Mouse (Mus musculus) heart, embryonic 14.5 days (tissue): ENCODE results near the gene Vamp2. TPM values are rescaled to one million over a fixed set of nuclear protein-coding genes. Genes with fewer than 3 reads are reported as not detected.

Source experiments
- ATAC-seq: fragments of 200-750 bp; cut with Nextera tagmentation; 2 replicates; pipeline ENCODE4 v1.8.0; 2017; ENCODE audit warnings: low read depth, moderate TSS enrichment; ENCODE audit not compliant: insufficient number of reproducible peaks, insufficient read depth, low FRiP score
- H3K27ac ChIP-seq, 2 experiments: fragments of 200-500 bp in 1 of 2; fragments of 300-500 bp in 1 of 2; sonication (generic) in 1 of 2; replicated peaks in 1 of 2; 2 replicates each; pipeline ENCODE4 v1.5.1; 2012 to 2014; ENCODE audit warnings: low read depth in 2 of 2, low read length in 2 of 2, control low read depth in 1 of 2, mild to moderate bottlenecking in 1 of 2, mixed read lengths in 1 of 2; ENCODE audit not compliant: control insufficient read depth in 1 of 2, insufficient read depth in 1 of 2
- H3K27me3 ChIP-seq: fragments of 300-500 bp; sonication (generic); 2 replicates; pipeline ENCODE4 v1.6.1; 2014; ENCODE audit warnings: mild to moderate bottlenecking, low read length, control low read depth; ENCODE audit not compliant: control insufficient read depth, insufficient read depth
- H3K36me3 ChIP-seq: fragments of 300-500 bp; sonication (generic); 2 replicates; pipeline ENCODE4 v1.6.1; 2014; ENCODE audit warnings: mild to moderate bottlenecking, control low read depth, low read length, mixed read lengths; ENCODE audit not compliant: control insufficient read depth, insufficient read depth
- H3K4me1 ChIP-seq, 2 experiments: fragments of 200-500 bp in 1 of 2; fragments of 300-500 bp in 1 of 2; sonication (generic) in 1 of 2; 2 replicates each; pipeline ENCODE4 v1.6.1; 2012 to 2014; ENCODE audit warnings: low read length in 2 of 2, control low read depth in 1 of 2, mixed read lengths in 1 of 2; ENCODE audit not compliant: control insufficient read depth in 2 of 2, insufficient read depth in 2 of 2
- H3K4me2 ChIP-seq: fragments of 300-500 bp; sonication (generic); 2 replicates; pipeline ENCODE4 v1.6.1; 2014; ENCODE audit warnings: mild to moderate bottlenecking, low read length
- H3K4me3 ChIP-seq, 2 experiments: fragments of 200-500 bp in 1 of 2; fragments of 300-500 bp in 1 of 2; sonication (generic) in 1 of 2; 2 replicates each; pipeline ENCODE4 v1.5.1; 2012 to 2014; ENCODE audit warnings: low read length in 2 of 2, mild to moderate bottlenecking in 2 of 2, control low read depth in 1 of 2, low read depth in 1 of 2, moderate library complexity in 1 of 2; ENCODE audit not compliant: control insufficient read depth in 1 of 2, insufficient read depth in 1 of 2
- H3K9ac ChIP-seq: fragments of 300-500 bp; sonication (generic); 2 replicates; pipeline ENCODE4 v1.6.1; 2014; ENCODE audit warnings: mild to moderate bottlenecking, low read length
- H3K9me3 ChIP-seq: fragments of 300-500 bp; sonication (generic); 2 replicates; pipeline ENCODE4 v1.6.1; 2016; ENCODE audit warnings: low read length, control low read depth; ENCODE audit not compliant: control insufficient read depth
- WGBS: fragments of 180-500 bp; shearing (Covaris S2); extraction: QIAGEN DNeasy Blood & Tissue Kit; methylation state at CpG from one replicate; pipeline ENCODE4 v1.1.7; 2014; 5-methylcytosine and 5-hydroxymethylcytosine counted together
- polyA plus RNA-seq: library from polyadenylated mRNA; unstranded; fragments of >200 nt; fragmentation: Nextera tagmentation; extraction: Ambion mirVana; gene quantifications from 2 replicates; pipeline ENCODE4 v1.2.1, GENCODE M21; 2014

Vamp2 gene
- polyA plus RNA-seq, 1 experiment from 2014 or later: 93.9 TPM

DNA sequence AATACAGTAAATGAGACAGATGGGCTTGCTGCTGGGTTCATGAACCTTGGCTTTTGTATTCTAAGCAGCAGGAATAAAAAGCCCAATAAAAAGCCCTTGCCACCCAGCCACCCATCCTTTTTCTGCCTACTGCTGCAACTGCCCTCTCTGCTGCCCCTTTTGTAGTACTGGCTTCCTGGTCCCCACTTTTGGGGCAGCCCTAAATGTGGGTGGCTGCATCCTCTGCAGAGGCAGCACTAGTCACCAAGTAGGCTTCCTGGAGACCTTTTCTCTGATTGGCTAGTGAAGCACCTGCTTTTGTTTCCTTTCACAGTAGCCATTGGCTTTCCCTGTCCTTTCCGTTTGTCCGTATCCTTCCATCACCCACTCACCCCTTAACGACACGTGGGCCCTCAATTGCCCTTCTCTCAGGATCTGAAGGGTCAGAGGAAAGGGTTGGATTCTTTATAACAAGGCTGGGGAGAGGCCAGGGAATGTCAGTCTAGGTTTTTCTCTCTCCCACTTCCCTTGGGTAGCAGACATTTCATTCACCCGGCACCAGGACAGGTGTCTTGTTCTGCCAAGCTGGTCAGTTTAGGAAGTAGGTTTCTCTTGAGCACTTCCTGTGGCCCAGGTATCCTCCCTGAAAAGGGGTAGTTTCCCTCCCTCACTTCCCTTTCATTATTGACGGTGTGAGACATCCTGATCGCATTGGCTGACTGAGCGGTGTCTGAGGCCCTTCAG lies 9.9 kb downstream of the Vamp2 start:
- H3K27me3 ChIP-seq: no peaks in the 10 kb centered on the region
- WGBS: 18% methylated on average over 8 of the region's 8 CpGs
- peak overlapping the region; percentile 53 to 57; a peak in 3 of 4 replicates for H3K4me3 ChIP-seq
- peak overlapping the region; percentile 89 to 99 for H3K27ac ChIP-seq
- no peaks in the 10 kb centered on the region for H3K9me3 ChIP-seq
- no peak for ATAC-seq
- peak overlapping the region; percentile 88 for H3K9ac ChIP-seq
- peaks cover 29 to 45% of the 10 kb centered on the region in 2 experiments for H3K4me1 ChIP-seq
- peak overlapping the region; percentile 93 for H3K4me2 ChIP-seq
- peaks cover 29% of the 10 kb centered on the region for H3K36me3 ChIP-seq

DNA sequence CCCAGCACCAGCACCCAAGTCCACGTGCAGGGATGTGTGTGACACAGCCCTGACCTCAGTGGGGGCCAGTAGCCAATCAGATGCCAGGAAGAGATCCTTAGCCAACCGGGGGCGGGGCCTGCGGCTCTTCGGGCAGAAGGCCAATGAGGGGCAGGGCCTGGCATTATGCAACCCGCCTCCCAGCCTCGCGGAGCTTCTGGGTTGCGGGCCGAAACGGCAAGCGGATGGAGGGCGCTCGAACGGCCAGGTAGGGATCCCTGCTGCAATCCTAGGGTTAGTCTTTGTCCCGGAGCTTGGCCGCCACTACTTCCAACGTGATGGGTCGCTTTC lies 10.4 kb downstream of the Vamp2 start:
- peaks cover 29 to 45% of the 10 kb centered on the region in 2 experiments for H3K4me1 ChIP-seq
- peak overlapping the region; percentile 88 for H3K9ac ChIP-seq
- H3K4me2 ChIP-seq: peak overlapping the region; percentile 93
- H3K4me3 ChIP-seq: peak overlapping the region; percentile 53 to 57
- ATAC-seq: peak; percentile 5
- H3K9me3 ChIP-seq: no peaks in the 10 kb centered on the region
- H3K27me3 ChIP-seq: no peaks in the 10 kb centered on the region
- H3K27ac ChIP-seq: peak overlapping the region; percentile 89 to 99
- WGBS: under 1% methylated on average over 19 of the region's 19 CpGs
- peaks cover 34% of the 10 kb centered on the region for H3K36me3 ChIP-seq

DNA sequence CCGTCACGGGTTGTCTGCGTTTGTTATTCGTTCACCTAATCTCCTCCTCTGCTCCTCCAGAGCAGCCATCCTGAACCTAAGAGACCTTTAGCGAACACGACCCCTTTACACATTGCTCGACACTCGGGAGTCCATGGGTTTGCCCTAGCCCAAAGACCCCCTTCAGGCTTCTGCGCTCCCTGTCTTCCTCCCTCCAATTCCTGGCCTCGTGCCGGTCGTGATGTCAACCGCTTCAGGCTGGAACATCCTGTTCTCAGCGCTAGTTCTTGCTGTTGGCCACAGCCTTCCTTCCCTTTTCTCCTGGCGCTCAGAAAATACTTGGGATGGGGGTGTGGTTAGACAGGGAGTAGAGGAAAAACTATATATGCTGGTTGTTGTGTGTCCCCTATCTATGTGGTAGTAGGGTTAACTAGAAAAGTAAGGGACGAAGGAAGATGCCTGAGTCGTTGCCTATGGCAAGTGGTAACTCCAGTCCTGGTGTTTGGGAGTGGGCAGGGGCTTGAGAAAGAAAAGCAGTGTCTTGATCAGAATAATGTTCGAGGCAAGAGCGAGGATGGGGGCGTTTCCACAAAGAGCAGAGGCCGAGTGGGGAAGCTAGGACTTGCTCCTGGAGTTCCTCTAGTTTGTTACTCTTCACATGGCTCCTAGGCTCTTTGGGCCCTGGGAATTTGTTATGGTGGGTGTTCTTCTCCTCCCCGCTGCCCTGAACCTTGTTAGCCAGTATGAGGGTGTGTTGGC lies 11.1 kb downstream of the Vamp2 start:
- Histone ChIP-seq H3K4me2 (peak overlapping the region; percentile 93), H3K27ac (peak overlapping the region; percentile 89 to 99), H3K9me3 (no peaks in the 10 kb centered on the region), H3K4me3 (peak overlapping the region; percentile 53 to 57), H3K27me3 (no peaks in the 10 kb centered on the region), H3K4me1 (peaks cover 29 to 43% of the 10 kb centered on the region in 2 experiments), H3K9ac (peak overlapping the region; percentile 88), H3K36me3 (peaks cover 40% of the 10 kb centered on the region)
- WGBS: 2% methylated on average over 22 of the region's 22 CpGs
- no peak for ATAC-seq

DNA sequence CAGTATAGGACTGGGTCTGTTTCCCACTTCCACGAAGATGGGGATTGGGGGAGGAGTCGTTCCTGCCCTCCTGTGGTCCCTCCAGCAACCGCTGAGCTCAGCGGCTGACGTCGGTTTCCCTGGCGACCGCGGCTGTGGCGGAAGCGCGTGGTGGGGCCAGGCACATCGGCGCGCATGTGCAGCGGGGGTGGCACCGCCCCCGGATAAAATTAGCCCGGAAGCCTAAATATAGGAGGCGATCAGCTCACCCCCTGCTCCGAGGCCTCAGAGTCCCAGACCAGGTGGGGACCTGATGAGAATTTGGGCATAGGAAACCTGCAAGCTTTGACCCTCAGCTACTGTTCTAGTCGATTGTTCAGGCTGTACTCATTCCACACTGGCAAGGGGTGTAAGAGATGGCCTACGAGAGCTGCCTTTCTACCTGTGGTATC lies 11.6 kb downstream of the Vamp2 start:
- peaks cover 46% of the 10 kb centered on the region for H3K36me3 ChIP-seq
- no peaks in the 10 kb centered on the region for H3K9me3 ChIP-seq
- no peaks in the 10 kb centered on the region for H3K27me3 ChIP-seq
- peak; percentile 27 for ATAC-seq
- H3K4me3 ChIP-seq: peak overlapping the region; percentile 53 to 57
- WGBS: under 1% methylated on average over 23 of the region's 23 CpGs
- peaks cover 29 to 40% of the 10 kb centered on the region in 2 experiments for H3K4me1 ChIP-seq
- peak overlapping the region; percentile 89 to 99 for H3K27ac ChIP-seq
- peak overlapping the region; percentile 88 for H3K9ac ChIP-seq
- peak overlapping the region; percentile 93 for H3K4me2 ChIP-seq

DNA sequence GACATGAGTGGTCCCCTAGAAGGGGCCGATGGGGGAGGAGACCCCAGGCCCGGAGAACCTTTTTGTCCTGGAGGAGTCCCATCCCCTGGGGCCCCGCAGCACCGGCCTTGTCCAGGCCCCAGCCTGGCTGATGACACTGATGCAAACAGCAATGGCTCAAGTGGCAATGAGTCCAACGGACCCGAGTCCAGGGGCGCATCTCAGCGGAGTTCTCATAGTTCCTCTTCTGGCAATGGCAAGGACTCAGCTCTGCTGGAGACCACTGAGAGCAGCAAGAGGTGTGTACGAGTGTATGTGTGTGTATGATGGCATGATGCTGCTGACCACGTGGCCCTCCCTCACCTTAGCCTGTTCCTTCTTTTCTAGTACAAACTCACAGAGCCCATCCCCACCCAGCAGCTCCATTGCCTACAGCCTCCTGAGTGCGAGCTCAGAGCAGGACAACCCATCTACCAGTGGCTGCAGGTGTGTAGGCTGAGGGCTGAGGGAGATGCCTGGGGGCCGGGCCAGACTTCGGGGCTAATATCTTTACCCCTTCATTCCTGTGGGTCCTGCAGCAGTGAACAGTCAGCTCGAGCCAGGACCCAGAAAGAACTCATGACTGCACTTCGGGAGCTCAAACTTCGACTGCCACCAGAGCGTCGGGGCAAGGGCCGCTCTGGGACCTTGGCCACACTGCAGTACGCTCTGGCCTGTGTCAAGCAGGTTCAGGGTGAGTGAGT lies 12.5 kb downstream of the Vamp2 start:
- H3K36me3 ChIP-seq: peaks cover 55% of the 10 kb centered on the region
- no peaks in the 10 kb centered on the region for H3K9me3 ChIP-seq
- peak overlapping the region; percentile 79 to 99 for H3K27ac ChIP-seq
- peak overlapping the region in 1 of 2 experiments; percentile 53; a peak in 2 of 4 replicates for H3K4me3 ChIP-seq
- peak overlapping the region; percentile 93 for H3K4me2 ChIP-seq
- peak overlapping the region; percentile 70 for H3K9ac ChIP-seq
- ATAC-seq: no peak
- H3K27me3 ChIP-seq: no peaks in the 10 kb centered on the region
- peaks cover 29 to 40% of the 10 kb centered on the region in 2 experiments for H3K4me1 ChIP-seq
- 86% methylated on average over 20 of the region's 20 CpGs for WGBS

DNA sequence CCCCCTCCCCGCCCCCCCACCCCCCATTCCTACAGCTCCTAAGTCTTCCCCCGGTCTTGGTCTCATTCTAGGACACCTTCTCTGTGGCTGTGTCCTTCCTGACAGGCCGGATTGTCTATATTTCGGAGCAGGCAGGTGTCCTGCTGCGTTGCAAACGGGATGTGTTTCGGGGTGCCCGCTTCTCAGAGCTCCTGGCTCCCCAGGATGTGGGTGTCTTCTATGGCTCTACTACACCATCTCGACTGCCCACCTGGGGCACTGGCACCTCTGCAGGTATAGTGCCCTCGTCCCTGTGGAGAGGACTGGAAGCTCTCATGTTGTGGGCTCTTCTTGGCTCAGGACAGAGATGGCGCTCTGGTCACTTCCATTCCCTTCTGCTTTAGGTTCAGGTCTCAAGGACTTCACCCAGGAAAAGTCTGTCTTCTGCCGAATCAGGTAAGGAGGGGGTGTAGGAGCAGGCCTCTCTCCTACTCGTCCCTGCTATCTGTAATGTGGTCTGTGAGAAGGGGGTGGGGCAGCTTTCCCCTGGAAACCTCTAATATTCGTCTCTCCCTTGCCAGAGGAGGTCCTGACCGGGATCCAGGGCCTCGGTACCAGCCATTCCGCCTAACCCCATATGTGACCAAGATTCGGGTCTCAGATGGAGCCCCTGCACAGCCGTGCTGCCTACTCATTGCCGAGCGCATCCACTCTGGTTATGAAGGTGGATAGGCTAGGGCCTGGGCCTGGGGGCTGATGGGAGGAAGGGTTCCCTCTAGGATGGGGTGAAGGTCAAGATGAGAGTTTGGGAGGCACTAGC lies 13.5 kb downstream of the Vamp2 start:
- WGBS: 86% methylated on average over 21 of the region's 21 CpGs

DNA sequence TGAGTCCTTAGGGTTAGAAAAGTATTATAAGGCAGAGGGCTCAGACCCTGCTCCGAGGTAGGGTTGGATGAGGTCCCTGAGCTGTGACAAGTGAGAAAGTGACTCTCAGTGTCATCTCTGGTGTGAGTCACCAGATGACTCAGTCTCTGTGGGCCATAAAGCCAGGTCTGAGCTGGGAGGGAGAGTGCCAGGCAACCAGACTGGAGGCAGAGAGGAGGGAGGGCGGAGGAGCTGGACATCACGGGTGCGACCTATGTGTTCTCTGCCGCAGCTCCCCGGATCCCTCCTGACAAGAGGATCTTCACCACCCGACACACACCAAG lies 14.1 kb downstream of the Vamp2 start:
- 90% methylated on average over 7 of the region's 7 CpGs for WGBS
- ATAC-seq: no peak
- H3K9ac ChIP-seq: no peak overlapping the region
- H3K27me3 ChIP-seq: no peaks in the 10 kb centered on the region
- peaks cover 71% of the 10 kb centered on the region for H3K36me3 ChIP-seq
- H3K27ac ChIP-seq: no peak overlapping the region
- H3K9me3 ChIP-seq: no peaks in the 10 kb centered on the region
- H3K4me3 ChIP-seq: no peak overlapping the region
- H3K4me2 ChIP-seq: no peak overlapping the region
- H3K4me1 ChIP-seq: peaks cover 26 to 30% of the 10 kb centered on the region in 2 experiments

More for the DNA sequence above, 13.5 kb downstream of the Vamp2 start:
- H3K9me3 ChIP-seq: no peaks in the 10 kb centered on the region
- H3K4me2 ChIP-seq: no peak overlapping the region
- H3K27ac ChIP-seq: no peak overlapping the region
- ATAC-seq: no peak
- no peaks in the 10 kb centered on the region for H3K27me3 ChIP-seq
- peaks cover 65% of the 10 kb centered on the region for H3K36me3 ChIP-seq
- no peak overlapping the region for H3K9ac ChIP-seq
- no peak overlapping the region for H3K4me3 ChIP-seq
- peaks cover 27 to 32% of the 10 kb centered on the region in 2 experiments for H3K4me1 ChIP-seq
